Mouse (Mus musculus): Measurements from ENCODE around the gene Dtd1. TPM values are rescaled to one million over a fixed set of nuclear protein-coding genes. Genes with fewer than 3 reads are reported as not detected.

Dtd1 gene
- total RNA-seq, 2 experiments from 2014 or later, result 25.5 to 26.9 TPM

DNA sequence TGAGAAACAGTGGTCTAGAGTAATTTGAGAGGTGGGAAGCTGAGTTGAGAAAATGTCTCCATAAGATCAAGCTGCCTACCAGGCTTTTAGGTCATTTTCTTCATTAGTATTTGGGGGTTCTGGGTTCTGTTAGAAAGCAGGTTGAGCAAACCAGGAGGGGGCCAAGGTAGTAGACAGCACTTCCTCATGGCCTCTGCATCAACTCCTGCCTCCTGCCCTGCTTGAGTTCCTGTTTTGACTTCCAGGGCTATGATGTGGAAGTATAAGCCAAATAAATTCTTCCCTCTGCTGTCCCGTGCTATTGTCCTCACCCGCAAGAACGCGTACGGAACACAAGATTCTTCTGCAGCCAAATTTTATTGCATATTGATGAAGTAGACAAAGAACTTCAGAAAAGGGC lies 165.5 kb downstream of the Dtd1 start:
- DNase-seq (ENCODE audit: low spot score in 2 of 2), result no peak

DNA sequence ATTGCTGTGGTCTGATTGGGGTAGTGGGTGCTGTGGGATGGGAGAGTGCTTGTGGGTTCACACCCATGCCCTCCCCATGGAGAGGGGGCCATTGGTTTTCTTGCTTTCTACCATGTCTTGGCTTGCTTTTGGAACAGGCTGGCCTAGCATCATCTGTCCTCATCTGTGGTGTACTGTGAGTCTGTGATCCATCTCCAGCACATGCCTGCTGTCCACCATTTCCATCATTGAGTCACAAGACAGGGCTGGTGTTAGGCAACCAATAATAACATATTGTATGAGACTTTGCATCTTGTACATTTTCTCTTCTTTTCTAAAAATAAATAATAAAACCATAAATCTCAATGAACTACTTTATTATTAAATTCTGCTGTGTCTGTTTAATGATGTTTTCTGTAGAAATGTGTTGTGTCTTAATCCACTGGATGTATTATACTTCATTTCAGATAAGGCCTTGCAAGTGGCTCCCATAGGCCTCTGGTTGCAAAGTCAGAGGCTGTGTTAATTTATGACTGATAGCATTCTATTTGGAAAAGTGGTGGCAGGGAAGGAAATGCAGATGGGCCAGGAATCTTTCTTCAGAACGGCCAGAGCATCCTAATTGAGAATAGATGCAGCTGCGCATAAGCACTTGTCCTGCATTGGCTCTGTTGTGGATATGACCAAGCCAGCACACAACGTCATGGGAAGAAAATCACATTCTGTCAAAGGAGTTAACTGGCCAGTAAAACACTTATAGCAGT lies 168.8 kb downstream of the Dtd1 start:
- DNase-seq (ENCODE audit: low spot score in 2 of 2), result no peak

DNA sequence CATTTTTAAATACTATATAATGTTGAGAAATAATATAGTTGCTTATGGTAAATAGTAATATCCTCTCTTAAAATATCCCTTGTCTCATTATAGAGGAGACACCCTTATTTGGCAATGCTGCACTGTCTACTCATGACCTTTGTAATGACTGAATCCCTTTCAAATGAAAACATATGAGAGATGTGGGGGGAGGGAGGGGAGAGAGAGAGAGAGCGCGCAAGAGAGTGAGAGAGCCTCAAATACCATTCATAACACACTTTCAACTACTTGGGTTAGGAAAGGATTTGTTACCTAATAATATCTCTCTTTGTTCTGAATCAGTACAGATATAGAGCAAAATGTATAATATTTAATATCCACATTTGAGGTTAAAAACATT lies 169.4 kb downstream of the Dtd1 start:
- no peak for DNase-seq (ENCODE audit: low spot score in 2 of 2)

DNA sequence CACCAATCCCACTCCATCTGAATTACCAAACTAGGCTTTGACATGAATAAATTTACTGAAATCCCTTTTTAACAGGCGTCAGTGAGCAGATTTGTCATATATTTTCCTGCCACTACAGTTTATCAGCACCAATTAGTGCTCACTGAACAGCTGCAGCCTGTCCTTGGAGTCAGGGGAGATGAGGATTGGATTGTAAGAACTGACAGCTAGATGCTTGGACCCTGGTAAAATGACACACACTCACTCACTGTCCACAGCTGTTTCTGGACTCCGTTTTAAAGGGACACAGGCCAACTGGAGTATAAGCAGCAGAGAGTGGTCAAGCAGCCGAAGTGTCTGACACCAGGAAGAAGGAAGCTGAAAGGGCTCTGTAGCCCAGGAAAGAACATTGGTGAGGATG lies 169.9 kb downstream of the Dtd1 start:
- no peak for DNase-seq (ENCODE audit: low spot score in 2 of 2)

DNA sequence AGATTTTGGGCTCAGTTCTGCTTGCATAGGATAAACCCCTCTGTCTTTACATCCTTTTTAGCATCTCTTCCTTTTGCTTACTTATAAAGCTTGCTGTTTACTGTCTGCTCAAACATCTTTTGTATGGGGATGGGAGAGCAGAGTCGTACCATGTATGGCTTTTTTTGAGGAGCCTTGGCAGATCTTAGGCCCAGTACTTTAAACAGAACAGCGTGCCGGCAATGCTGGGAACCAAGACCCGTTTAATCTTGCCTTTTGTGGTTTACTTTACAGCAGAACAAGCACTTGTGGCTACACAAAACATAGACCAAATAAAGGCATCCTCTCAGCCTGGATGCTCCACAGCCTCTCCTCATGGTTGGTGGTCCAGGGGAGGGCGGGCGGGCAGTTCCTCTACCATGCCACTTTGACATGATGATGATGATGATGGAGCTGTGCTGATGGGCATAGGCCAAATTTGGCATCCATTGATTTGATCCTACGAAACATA lies 170.8 kb downstream of the Dtd1 start:
- no peak for DNase-seq (ENCODE audit: low spot score in 2 of 2)

DNA sequence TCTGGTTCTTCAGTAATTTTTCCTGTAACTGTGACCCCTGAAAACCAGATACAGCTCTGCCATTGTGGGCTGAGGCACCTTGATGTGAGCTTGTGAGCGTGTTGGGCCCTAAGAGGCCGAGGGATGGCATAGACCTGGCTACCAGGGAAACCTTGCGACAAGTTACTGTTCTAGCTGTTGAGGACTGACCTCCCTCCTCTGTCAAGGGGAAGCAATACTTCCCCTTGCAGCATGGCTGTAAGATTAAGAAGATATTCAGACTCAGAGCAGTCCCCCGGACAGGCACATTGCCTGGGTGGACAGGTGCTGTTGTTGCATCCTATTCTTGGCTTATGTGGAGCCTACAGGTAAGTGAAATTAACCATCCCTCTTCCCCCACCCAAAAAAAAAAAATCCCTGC lies 172.1 kb downstream of the Dtd1 start:
- DNase-seq (ENCODE audit: low spot score in 2 of 2), result no peak

DNA sequence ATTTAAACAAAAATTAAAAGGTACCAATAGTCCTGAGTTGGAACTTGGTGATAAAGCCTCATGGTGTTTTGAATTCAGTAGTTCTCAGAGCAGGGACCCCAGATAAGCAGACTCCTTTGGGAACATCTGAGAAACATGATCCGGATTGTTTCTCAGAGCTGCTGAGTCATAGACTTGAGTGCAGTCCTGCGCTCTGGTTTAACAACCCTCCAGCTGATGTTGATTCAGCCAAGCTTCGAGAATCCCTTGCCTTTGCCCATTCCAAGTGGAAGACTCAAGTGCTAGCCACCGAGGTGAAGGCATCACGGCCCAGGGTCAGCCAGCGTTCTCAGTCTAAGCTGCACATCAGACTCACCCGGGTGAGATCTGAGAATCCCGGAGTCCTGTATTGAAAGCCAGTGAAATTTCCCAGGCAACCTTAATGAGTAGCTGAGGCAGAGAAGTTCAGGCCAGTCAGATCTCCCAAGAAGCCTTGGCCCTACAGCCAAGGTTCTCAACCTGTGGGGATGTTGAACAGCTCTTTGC lies 175.0 kb downstream of the Dtd1 start:
- DNase-seq (ENCODE audit: low spot score in 2 of 2), result no peak

DNA sequence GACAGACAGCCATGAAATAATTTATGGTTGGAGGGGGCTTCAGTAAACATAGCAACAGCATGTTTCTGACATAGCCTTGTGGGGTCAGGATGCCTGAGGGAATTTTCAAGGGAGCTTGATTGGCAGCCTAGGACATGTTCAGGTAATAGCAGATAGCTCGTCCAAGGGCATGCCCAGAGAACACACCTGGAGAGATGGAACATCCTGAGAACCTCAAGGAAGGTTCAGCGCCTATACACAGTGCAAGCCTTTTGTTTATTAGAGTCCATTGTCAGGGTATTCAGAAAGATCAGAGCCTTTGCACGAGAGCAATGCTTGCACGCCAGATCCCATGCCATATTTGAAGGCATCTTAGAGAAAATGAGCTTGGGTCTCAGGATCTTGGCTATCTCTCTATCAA lies 175.9 kb downstream of the Dtd1 start:
- DNase-seq (ENCODE audit: low spot score in 2 of 2), result no peak

DNA sequence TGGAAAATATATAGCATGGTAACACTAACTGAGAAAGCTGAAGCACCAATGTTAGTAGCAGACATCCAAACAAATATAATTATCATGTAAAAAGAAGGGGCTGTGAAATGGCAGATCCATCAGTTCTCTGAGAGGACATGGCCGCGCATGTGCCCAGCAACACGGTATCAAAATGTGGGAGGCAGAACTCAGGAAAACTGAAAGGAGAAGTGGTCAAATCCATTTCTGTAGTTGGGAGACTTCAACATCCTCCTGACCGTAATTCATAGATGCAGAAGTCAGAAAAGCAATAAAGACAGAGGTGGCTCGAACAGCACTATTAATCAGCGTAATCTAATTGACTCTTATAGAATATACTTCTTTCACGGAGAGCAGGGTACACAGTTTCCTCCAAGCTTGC lies 179.6 kb downstream of the Dtd1 start:
- DNase-seq (ENCODE audit: low spot score in 2 of 2), result no peak

DNA sequence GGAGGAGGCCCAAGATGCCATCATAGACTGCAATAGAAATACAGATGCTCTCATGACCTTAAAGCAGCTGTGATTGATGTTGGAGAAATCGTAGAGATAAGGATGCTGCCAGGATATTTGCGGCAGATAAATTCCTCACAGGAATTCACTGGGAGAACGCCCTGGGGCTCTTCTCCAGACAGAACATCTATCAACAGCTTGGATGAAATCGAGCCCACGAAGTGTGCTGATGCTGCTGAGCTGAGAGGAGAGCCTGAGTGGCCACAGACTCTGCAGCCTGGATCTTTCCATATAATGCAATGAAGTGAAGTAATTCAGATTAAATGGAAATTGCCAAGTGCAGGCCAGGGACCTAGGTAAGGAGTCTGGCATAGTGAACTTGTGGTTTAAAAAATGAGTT lies 181.0 kb downstream of the Dtd1 start:
- no peak for DNase-seq (ENCODE audit: low spot score in 2 of 2)

DNA sequence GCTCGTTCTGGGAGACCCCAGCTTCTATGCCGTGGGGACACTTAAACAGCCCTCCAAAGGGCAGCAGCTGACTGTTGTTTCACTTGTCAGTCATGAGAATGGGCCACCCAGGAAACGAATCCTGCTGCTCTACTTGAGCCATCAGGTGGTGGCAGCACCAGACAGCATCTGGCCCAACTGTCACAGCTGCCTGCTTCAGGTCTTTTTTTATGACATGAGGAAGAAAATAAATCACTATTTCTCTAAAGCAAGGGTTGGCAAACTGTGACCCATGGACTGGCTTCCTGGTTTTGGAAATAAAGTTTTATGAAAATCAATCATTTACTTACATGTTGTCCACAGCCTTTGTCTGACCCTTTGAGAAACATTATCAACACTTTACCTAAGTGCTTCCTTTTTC lies 182.2 kb downstream of the Dtd1 start:
- DNase-seq (ENCODE audit: low spot score in 2 of 2), result no peak

DNA sequence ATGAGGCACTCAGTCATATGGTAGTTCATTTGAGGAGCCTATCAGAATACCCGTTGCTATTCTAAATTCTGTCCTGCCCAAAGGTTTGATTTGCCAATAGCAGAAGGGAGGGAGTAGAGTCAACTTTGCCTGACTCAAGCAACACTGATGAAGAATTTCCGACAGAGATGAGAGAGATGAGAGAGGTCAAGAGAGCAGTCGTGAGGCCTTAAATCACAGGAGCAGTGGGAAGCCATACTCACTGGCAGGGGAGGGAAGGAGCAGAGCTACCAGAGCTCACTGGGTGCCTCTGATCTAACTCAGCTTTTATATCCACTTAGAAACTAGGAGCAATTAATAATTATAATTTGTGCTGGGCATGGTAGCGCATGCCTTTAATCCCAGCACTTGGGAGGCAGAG lies 182.8 kb downstream of the Dtd1 start:
- DNase-seq (ENCODE audit: low spot score in 2 of 2), result no peak

DNA sequence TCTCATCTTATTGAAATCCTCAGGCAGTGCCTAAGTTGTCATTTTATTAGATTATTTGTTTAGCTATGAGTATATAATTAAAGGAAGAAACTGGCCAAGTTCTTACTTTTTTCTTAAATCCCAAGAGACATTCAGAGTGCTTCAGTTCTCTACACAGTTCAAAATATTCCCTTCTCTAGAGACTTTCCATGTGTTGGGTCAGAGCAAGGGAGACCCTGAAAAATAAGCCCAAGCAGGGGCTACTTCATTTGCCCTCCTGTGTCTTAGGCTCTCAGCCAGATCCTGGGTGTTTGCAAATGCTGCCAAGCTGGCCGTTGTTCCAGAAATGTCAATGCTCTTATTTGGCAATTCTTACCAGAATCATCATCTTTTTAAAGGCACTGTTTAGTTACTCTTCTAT lies 183.5 kb downstream of the Dtd1 start:
- DNase-seq (ENCODE audit: low spot score in 2 of 2), result no peak

DNA sequence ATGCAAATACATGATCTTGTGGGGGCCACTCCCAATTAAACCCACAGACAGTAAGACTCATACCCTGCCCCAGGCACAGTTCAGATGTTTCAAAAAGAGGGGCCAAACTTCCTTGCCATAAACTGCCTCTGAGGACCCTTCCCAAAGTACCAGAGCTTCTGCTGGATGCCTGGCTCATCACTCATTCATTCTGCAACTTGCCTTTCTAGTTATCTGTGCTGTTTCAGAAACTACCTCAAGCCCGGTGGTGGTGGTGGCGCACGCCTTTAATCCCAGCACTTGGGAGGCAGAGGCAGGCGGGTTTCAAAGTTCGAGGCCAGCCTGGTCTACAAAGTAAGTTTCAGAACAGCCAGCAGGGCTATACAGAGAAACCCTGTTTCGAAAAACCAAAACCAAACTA lies 184.1 kb downstream of the Dtd1 start:
- DNase-seq (ENCODE audit: low spot score in 2 of 2), result no peak

DNA sequence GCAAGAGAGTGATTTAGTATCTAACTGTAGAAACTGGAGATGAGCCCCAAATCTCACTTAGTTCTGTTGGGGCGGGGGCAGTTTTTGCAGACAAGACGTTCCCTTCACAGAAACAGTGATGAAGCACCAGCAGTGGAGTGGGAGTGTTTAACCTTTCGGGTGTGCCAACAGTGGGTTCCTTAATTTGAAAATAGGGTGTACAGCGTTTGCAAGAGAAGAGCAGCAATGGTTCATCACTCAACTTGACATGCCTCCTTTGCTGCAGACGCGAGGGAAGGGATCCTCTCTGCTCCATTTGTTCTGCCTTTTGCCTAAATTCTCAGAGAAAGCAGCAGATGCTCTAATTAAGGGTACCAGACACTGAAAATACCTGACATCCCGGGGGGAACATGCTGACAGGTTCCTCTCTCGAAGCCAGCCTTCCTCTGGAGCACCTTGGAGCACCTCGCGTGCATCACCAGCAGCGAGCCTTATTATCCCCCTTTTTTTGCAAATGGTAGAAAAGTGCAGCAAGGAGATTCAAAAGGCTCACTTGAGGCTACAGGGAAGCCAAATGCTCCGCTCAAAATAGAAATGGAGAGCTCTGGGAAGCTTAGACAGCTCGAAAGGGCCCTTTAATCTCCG lies 192.1 kb downstream of the Dtd1 start:
- DNase-seq (ENCODE audit: low spot score in 2 of 2), result no peak

DNA sequence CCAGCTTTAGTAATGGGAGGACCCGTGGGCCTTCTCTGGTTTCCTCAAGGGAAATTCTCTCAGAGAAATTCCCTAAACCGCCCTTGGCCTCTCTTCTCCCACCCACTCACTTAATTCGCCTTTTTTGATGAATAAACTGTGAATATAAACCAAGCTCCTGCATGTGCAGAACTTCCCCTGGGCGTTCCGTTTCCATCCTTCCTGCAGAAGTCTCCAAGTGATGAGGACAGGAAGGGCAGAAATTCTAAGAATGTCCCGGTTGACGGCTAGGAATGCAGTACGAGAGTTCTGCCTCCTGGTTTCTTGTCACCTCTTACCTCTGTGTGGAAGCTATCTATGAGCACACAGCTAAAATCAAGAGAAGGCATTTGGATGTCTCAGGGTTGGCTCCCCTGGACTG lies 197.8 kb downstream of the Dtd1 start:
- DNase-seq (ENCODE audit: low spot score in 2 of 2), result no peak

DNA sequence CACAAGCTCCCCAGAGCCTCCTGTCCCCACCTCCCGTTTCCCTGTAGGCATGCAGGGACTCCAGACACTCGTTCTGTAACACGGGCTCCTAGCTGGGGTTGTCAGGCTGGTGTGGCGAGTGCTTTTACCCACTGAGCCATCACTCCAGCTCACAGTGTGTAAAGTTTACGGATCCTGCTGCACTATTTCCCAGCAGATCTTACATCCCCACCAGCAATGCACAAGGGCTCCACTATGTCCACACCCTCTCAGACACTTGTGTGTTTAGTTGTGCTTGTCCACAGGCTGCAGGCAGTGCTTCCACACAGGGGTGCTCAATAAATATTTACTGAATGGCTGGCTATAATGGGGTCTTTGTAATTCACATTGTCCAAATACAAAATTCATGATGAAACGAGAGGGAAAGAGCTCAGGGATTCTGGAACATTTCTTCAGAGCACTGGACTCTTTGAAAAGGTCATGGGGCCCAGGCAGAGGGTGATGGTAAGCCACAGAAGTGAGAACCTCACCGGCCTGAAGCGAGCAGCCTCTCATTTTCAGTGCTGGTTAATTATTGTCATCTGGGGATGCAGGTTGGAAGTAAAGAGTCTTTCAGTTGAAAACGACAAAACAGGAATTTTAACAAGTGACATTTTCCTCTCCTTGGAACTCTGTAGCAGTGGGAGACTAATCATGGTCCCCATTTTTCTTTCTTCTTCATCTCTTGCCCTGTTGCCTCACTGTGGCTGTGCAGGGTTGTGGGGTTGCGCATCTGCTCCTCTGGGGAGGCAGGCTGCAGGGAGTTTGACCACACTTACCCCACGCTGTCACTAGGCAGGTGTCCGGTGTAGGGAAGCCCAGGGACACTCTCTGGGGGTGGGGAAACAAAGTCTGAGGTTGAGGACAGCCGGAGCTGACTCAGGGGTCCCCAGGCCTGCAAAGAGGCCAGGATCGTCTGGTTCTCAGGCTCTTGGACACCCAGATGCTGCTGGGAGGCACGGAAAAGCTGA lies 208.4 kb downstream of the Dtd1 start:
- DNase-seq (ENCODE audit: low spot score in 2 of 2), result no peak
